Mouse (Mus musculus) olfactory bulb, adult 2 months (tissue): ENCODE results near the gene Trmt44.

Source experiments
- CTCF ChIP-seq: fragments of 200-500 bp; IDR thresholded peaks from 2 replicates; pipeline ENCODE4 v1.5.1; 2012; ENCODE audit warnings: low read depth, mild to moderate bottlenecking, low read length, moderate library complexity; ENCODE audit not compliant: insufficient read depth
- POLR2A ChIP-seq: fragments of 200-500 bp; IDR thresholded peaks from 2 replicates; pipeline ENCODE4 v1.6.1; 2012; ENCODE audit warnings: mild to moderate bottlenecking, low read depth, low read length, moderate library complexity; ENCODE audit not compliant: insufficient read depth

GRCm38 (mm10) chr5:35605355-35605754 lies 30.5 kb upstream of the Trmt44 start:
- TF ChIP-seq CTCF: no peak
- TF ChIP-seq POLR2A: no peak
